Mouse (Mus musculus): ENCODE measurements around the gene Dpy19l3. TPM values are rescaled to one million over a fixed set of nuclear protein-coding genes. Genes with fewer than 3 reads are reported as not detected.

Dpy19l3 gene
- total RNA-seq, 2 experiments from 2014 or later, result 5.0 TPM

DNA sequence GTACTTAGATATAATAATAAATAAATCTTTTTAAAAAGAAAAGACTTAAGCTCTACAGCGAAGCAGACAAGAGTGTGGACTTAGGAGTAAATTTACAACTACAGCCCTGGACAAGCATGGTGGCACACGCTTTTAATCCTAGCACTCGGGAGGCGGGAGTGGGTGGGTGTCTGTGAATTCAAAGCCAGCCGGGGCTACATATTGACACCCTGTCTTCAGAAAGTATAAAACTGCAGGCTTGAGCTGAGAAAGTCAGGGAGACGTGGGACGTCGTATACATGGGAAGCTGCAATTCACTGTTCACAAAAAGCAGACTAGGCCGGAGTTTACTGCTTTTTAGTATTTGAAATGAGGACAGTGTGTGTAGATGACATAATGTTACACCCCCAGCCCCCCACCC lies 117.4 kb downstream of the Dpy19l3 start:
- DNase-seq, result no peak

DNA sequence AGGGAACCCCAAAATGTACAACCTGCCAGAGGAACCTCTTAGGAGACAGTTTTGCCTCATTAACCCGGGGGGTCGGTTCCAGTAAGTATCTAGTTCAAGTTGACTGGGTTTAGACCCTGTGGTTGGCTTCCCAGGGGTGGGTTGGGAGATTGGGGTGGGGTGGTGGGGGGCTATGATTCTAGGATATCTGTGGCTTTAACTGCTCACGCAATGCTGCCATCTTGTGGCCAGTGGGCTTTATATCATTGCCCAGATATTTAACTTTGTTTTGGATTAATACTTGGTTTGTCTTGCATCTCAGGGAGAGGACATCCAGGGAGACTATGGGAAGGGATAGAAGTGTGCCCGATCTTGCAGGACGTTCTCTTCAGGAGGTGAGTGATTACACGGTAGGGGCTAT lies 118.0 kb downstream of the Dpy19l3 start:
- DNase-seq, result no peak

Other genes starting within 250 kb of the Dpy19l3 start
- gene Tdrd12, start 216.7 kb downstream of the Dpy19l3 start, total RNA-seq (2021), result not detected
- gene Nudt19, start 198.2 kb downstream of the Dpy19l3 start, total RNA-seq (2021), result 10 to 100 TPM; 37.7 to 42.7 TPM
- gene Rgs9bp, start 168.9 kb downstream of the Dpy19l3 start, total RNA-seq (2021), result under 1 TPM; 0.05 to 0.43 TPM
- gene Ankrd27, start 168.2 kb downstream of the Dpy19l3 start, total RNA-seq (2021), result 10 to 100 TPM in 1 of 2 experiments, 1 to 10 TPM in 1; 7.9 to 11.1 TPM
- gene Pdcd5, start 106.9 kb downstream of the Dpy19l3 start, total RNA-seq (2021), result 100 to 1,000 TPM; 110 to 118 TPM
- 10 to 100 TPM; 13.8 to 15.4 TPM for gene Zfp507, start 48.5 kb upstream of the Dpy19l3 start, total RNA-seq (2021)

Data from gastrocnemius, postnatal 25 days (tissue).